Mouse (Mus musculus) limb, embryonic 13.5 days (tissue): ENCODE results near the gene Cx3cr1. TPM values are rescaled to one million over a fixed set of nuclear protein-coding genes. Genes with fewer than 3 reads are reported as not detected.

Experiments used
- ATAC-seq: fragments of 200-750 bp; cut with Nextera tagmentation; 2 replicates; pipeline ENCODE4 v1.8.0; 2017; ENCODE audit warnings: low read depth, moderate number of reproducible peaks, moderate TSS enrichment; ENCODE audit not compliant: low FRiP score
- H3K27ac ChIP-seq: fragments of 300-500 bp; sonication (generic); 2 replicates; pipeline ENCODE4 v1.5.1; 2015; ENCODE audit warnings: inconsistent platforms, mild to moderate bottlenecking, moderate library complexity
- H3K27me3 ChIP-seq: fragments of 300-500 bp; sonication (generic); 2 replicates; pipeline ENCODE4 v1.6.1; 2015; ENCODE audit warnings: mild to moderate bottlenecking, inconsistent platforms
- H3K36me3 ChIP-seq: fragments of 300-500 bp; sonication (generic); 2 replicates; pipeline ENCODE4 v1.6.1; 2015; ENCODE audit warnings: inconsistent platforms, mild to moderate bottlenecking, moderate library complexity
- H3K4me1 ChIP-seq: fragments of 300-500 bp; sonication (generic); 2 replicates; pipeline ENCODE4 v1.6.1; 2015; ENCODE audit warnings: inconsistent platforms
- H3K4me2 ChIP-seq: fragments of 300-500 bp; sonication (generic); replicated peaks from 2 replicates; pipeline ENCODE4 v1.6.1; 2015; ENCODE audit warnings: inconsistent platforms, mild to moderate bottlenecking, moderate library complexity
- H3K4me3 ChIP-seq: fragments of 300-500 bp; sonication (generic); 2 replicates; pipeline ENCODE4 v1.5.1; 2015; ENCODE audit warnings: moderate library complexity, mild to moderate bottlenecking, inconsistent platforms
- H3K9ac ChIP-seq: fragments of 300-500 bp; sonication (generic); 2 replicates; pipeline ENCODE4 v1.6.1; 2015; ENCODE audit warnings: mild to moderate bottlenecking, inconsistent platforms
- H3K9me3 ChIP-seq: fragments of 300-500 bp; sonication (generic); 2 replicates; pipeline ENCODE4 v1.6.1; 2016; ENCODE audit warnings: inconsistent platforms
- WGBS: fragments of 180-500 bp; shearing (Covaris S2); methylation state at CpG from one replicate; pipeline ENCODE4 v1.1.7; 2015; 5-methylcytosine and 5-hydroxymethylcytosine counted together
- polyA plus RNA-seq: library from polyadenylated mRNA; unstranded; fragments of >200 nt; fragmentation: Nextera tagmentation; extraction: Ambion mirVana; gene quantifications from 2 replicates; pipeline ENCODE4 v1.2.1, GENCODE M21; 2015

Cx3cr1 gene
- polyA plus RNA-seq, 1 experiment from 2014 or later = 11.0 TPM

GRCm38 (mm10) chr9:120101165-120101564 is 31.5 kb upstream of the Cx3cr1 start:
- Histone ChIP-seq H3K4me1 (no peaks in the 10 kb centered on the region), H3K27me3 (no peaks in the 10 kb centered on the region), H3K36me3 (no peaks in the 10 kb centered on the region), H3K9ac (no peak overlapping the region), H3K9me3 (peaks cover 16% of the 10 kb centered on the region), H3K4me2 (no peak overlapping the region), H3K4me3 (no peak overlapping the region), H3K27ac (no peak overlapping the region)
- WGBS = 86% methylated on average over 2 of the region's 2 CpGs
- no peak for ATAC-seq

DNA sequence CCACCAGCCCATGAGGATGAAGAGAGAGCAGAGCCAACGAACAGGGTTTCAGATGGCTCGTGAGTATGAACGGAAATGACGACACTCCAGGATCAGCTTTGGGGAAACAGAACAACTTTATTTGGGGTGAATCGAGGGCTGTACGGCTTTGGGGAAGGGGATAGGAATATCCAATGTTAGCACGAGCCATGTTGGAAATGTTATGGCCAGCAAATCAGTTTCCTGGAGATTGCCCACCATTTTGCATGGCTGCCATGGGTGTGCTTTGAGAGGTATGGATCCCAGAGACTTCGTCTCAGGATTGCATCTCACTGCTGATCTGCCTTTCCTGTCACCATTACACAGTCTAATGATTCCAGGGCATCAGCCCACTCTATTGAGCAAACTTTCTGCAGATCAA is 29.6 kb upstream of the Cx3cr1 start:
- Histone ChIP-seq H3K27me3 (no peaks in the 10 kb centered on the region), H3K9ac (no peak overlapping the region), H3K4me2 (no peak overlapping the region), H3K4me3 (no peak overlapping the region), H3K9me3 (peaks cover 16% of the 10 kb centered on the region), H3K4me1 (no peaks in the 10 kb centered on the region), H3K36me3 (no peaks in the 10 kb centered on the region), H3K27ac (no peak overlapping the region)
- ATAC-seq = no peak
- 86% methylated on average over 8 of the region's 8 CpGs for whole genome bisulfite sequencing

GRCm38 (mm10) chr9:120098682-120099081 is 29.0 kb upstream of the Cx3cr1 start:
- 19% methylated on average over 7 of the region's 7 CpGs for WGBS
- no peak overlapping the region for H3K27ac ChIP-seq
- ATAC-seq = no peak
- no peak overlapping the region for H3K9ac ChIP-seq
- H3K9me3 ChIP-seq = peaks cover 11% of the 10 kb centered on the region
- H3K36me3 ChIP-seq = no peaks in the 10 kb centered on the region
- H3K4me2 ChIP-seq = no peak overlapping the region
- H3K4me1 ChIP-seq = no peaks in the 10 kb centered on the region
- H3K27me3 ChIP-seq = no peaks in the 10 kb centered on the region
- H3K4me3 ChIP-seq = no peak overlapping the region

GRCm38 (mm10) chr9:120095886-120096285 is 26.2 kb upstream of the Cx3cr1 start:
- Histone ChIP-seq H3K36me3 (no peaks in the 10 kb centered on the region), H3K27me3 (no peaks in the 10 kb centered on the region), H3K4me1 (no peaks in the 10 kb centered on the region), H3K27ac (no peak overlapping the region), H3K4me3 (no peak overlapping the region), H3K9me3 (no peaks in the 10 kb centered on the region), H3K4me2 (no peak overlapping the region), H3K9ac (no peak overlapping the region)
- no peak for ATAC-seq
- WGBS = 64% methylated on average over 7 of the region's 7 CpGs

GRCm38 (mm10) chr9:120093701-120094100 is 24.0 kb upstream of the Cx3cr1 start:
- H3K9me3 ChIP-seq = 0 out of 2 replicates have a peak, but pooled peaks cover 3% of the 10 kb centered on the region
- no peak overlapping the region for H3K9ac ChIP-seq
- no peak overlapping the region for H3K27ac ChIP-seq
- WGBS = 87% methylated on average over 13 of the region's 13 CpGs
- H3K36me3 ChIP-seq = no peaks in the 10 kb centered on the region
- H3K27me3 ChIP-seq = no peaks in the 10 kb centered on the region
- H3K4me2 ChIP-seq = no peak overlapping the region
- no peak overlapping the region for H3K4me3 ChIP-seq
- H3K4me1 ChIP-seq = no peaks in the 10 kb centered on the region
- no peak for ATAC-seq

DNA sequence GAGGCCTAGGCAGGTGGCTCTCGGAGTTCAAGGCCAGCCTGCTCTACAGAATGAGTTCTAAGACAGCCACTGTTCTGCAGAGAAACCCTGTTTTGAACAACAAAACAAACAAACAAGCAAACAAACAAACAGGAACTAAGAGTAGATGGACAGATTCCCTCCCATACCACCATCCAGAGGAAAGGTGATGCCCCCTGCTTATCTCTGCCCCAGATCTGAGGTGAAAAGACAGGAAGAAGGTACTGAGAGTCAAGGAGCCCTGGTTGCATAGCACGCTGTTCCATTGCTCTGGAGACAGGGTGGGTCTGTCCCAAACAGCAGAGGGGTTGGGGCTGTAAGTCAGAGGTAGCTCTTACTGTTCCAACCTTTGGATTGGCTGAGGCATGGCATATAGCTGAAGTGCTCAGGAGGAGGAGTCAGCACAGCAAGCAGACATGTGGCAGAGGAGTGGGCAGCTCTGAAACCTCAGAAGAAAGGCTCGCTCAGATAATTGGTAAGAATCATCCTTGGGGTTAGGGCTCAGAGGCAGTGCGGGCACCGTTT is 22.1 kb upstream of the Cx3cr1 start, which contains the start of gene Ccr8:
Gene Ccr8 (plus strand): TSS at position 419 of the 543 bp plus-strand sequence.
- H3K27ac ChIP-seq = no peak within 1 kb of the TSS
- H3K9ac ChIP-seq = no peak within 1 kb of the TSS
- H3K4me3 ChIP-seq = no peak within 1 kb of the TSS
- H3K4me1 ChIP-seq = no peaks in the 10 kb centered on the region
- H3K9me3 ChIP-seq = 0 out of 2 replicates have a peak, but pooled peaks cover 3% of the 10 kb centered on the region
- no peak for ATAC-seq
- H3K36me3 ChIP-seq = no peaks in the 10 kb centered on the region
- H3K4me2 ChIP-seq = no peak within 1 kb of the TSS
- WGBS = 66% methylated on average over 5 of the region's 5 CpGs
- H3K27me3 ChIP-seq = no peaks in the 10 kb centered on the region

- 80% methylated on average over 10 of the region's 10 CpGs for WGBS
- ATAC-seq = no peak
- no peaks in the 10 kb centered on the region for H3K36me3 ChIP-seq
These were observed 21.4 kb upstream of the Cx3cr1 start for GRCm38 (mm10) chr9:120091086-120091485.

GRCm38 (mm10) chr9:120089125-120089524 is 19.4 kb upstream of the Cx3cr1 start:
- Histone ChIP-seq H3K27ac (no peak overlapping the region), H3K9me3 (0 out of 2 replicates have a peak, but pooled peaks cover 3% of the 10 kb centered on the region), H3K36me3 (no peaks in the 10 kb centered on the region), H3K9ac (no peak overlapping the region), H3K4me1 (no peaks in the 10 kb centered on the region), H3K4me3 (no peak overlapping the region), H3K4me2 (no peak overlapping the region), H3K27me3 (no peaks in the 10 kb centered on the region)
- ATAC-seq = no peak
- 86% methylated on average over 7 of the region's 7 CpGs for WGBS

More at GRCm38 (mm10) chr9:120091086-120091485, 21.4 kb upstream of the Cx3cr1 start:
- no peak overlapping the region for H3K9ac ChIP-seq
- no peaks in the 10 kb centered on the region for H3K27me3 ChIP-seq
- H3K9me3 ChIP-seq = 0 out of 2 replicates have a peak, but pooled peaks cover 3% of the 10 kb centered on the region
- no peak overlapping the region for H3K27ac ChIP-seq
- no peak overlapping the region for H3K4me3 ChIP-seq
- no peaks in the 10 kb centered on the region for H3K4me1 ChIP-seq
- no peak overlapping the region for H3K4me2 ChIP-seq

DNA sequence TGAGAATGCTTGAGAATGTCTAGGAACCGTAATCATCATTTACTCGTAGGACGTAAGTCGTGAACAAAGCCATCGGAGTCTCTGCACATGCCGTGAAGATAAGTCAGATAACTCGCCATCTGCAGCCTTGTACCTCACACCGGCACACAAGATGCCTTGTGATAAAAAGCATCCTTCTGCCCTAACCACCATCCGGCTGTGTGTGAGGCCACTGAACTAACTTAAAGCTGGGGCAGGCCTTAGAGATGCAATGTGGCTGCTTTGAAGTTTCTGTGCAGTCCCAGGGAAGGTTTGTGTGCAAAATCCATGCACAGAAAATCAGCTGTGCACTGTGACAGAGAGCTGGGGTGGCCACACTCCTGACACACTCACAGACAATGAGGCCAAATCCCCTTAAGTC is 14.7 kb upstream of the Cx3cr1 start:
- 81% methylated on average over 9 of the region's 9 CpGs for WGBS
- Histone ChIP-seq H3K27ac (no peak overlapping the region), H3K4me3 (no peak overlapping the region), H3K9me3 (0 out of 2 replicates have a peak, but pooled peaks cover 3% of the 10 kb centered on the region), H3K36me3 (no peaks in the 10 kb centered on the region), H3K27me3 (no peaks in the 10 kb centered on the region), H3K9ac (no peak overlapping the region), H3K4me1 (no peaks in the 10 kb centered on the region), H3K4me2 (no peak overlapping the region)
- ATAC-seq = no peak

DNA sequence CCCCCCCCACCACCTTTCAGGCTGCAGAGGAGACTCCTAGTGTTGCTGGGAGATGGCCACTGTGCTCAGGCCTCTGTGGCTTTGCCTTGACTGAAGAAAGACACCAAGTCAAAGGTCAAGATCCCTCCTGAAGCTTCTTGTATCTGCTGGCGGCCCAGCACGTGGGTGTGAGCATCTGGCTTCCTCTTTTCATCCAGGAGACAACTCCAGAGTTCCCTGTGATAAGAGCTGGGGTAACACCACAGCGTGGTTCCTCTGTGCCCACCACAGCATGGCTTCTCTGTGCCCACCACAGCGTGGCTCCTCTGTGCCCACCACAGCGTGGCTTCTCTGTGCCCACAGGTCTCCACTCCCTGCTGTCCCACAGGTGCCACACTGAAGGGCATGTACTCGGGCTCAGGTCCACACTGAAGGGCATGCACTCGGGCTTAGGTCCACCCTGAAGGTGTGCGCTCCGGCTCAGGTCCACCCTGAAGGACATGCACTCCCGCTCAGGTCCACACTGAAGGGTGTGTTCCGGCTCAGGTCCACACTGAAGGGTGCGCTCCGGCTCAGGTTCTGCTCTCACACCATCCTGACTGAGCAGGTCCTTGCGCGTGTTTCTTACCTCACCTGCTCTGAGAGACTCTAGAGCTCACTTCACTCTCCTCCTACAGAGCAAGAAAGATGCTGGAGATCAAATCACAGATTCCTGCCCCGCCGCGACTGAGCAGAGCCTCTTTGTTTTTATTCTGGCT is 13.6 kb upstream of the Cx3cr1 start:
- no peaks in the 10 kb centered on the region for H3K9me3 ChIP-seq
- H3K9ac ChIP-seq = no peak overlapping the region
- WGBS = 79% methylated on average over 18 of the region's 18 CpGs
- no peaks in the 10 kb centered on the region for H3K4me1 ChIP-seq
- no peak overlapping the region for H3K27ac ChIP-seq
- no peaks in the 10 kb centered on the region for H3K36me3 ChIP-seq
- H3K4me2 ChIP-seq = no peak overlapping the region
- H3K4me3 ChIP-seq = no peak overlapping the region
- no peak for ATAC-seq
- no peaks in the 10 kb centered on the region for H3K27me3 ChIP-seq

GRCm38 (mm10) chr9:120082691-120083090 is 13.0 kb upstream of the Cx3cr1 start:
- Histone ChIP-seq H3K27ac (no peak overlapping the region), H3K4me3 (no peak overlapping the region), H3K9me3 (no peaks in the 10 kb centered on the region), H3K4me1 (no peaks in the 10 kb centered on the region), H3K9ac (no peak overlapping the region), H3K27me3 (no peaks in the 10 kb centered on the region), H3K36me3 (no peaks in the 10 kb centered on the region), H3K4me2 (no peak overlapping the region)
- 83% methylated on average over 4 of the region's 4 CpGs for WGBS
- no peak for ATAC-seq

DNA sequence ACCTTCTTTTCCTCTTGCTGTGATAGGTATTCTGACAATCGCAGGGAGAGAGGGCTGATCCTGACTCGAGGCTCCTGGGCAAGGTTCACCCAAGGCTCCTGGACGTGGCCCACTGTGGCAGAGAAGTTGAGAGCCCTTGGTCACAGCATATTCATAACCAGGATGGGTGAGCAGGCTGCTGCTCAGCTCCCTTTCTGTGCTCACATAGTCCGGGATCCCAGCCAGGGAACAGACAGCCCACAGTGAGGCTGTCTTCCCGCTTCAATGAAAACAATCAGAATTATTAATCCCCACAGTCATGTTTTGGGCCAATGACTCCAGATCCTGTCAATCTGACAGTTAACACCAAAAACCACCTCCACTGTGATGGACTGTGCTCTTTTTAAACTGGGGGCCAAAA is 12.3 kb upstream of the Cx3cr1 start:
- H3K27ac ChIP-seq = no peak overlapping the region
- no peaks in the 10 kb centered on the region for H3K36me3 ChIP-seq
- ATAC-seq = no peak
- no peak overlapping the region for H3K4me3 ChIP-seq
- H3K27me3 ChIP-seq = no peaks in the 10 kb centered on the region
- no peak overlapping the region for H3K9ac ChIP-seq
- WGBS = 77% methylated on average over 5 of the region's 5 CpGs
- H3K9me3 ChIP-seq = no peaks in the 10 kb centered on the region
- H3K4me2 ChIP-seq = no peak overlapping the region
- no peaks in the 10 kb centered on the region for H3K4me1 ChIP-seq
